Mouse (Mus musculus) CH12.LX (cell line): ENCODE measurements at regions not wholly inside any gene's neighbourhood (a gene's known extent, or its start where the extent isn't known, plus 50 kb on each side); places are given as distances from the start of the nearest gene placed in this dataset.

Experiments used
- DNase-seq: peaks from one replicate; pipeline ENCODE4 v3.0.0-alpha.2; 2013; ENCODE audit errors: extremely low read depth
- H3K27ac ChIP-seq: 2 replicates; pipeline ENCODE4 v1.5.1; 2012; ENCODE audit warnings: low read depth, mild to moderate bottlenecking, control low read depth, moderate library complexity; ENCODE audit not compliant: insufficient read depth
- H3K27me3 ChIP-seq: replicated peaks from 2 replicates; pipeline ENCODE3; 2012; ENCODE audit warnings: inconsistent platforms
- H3K36me3 ChIP-seq, 2 experiments: replicated peaks in 1 of 2; 2 replicates each; pipeline versions ENCODE3 to v1.6.1; 2012; ENCODE audit warnings: inconsistent platforms in 1 of 2, low read length in 1 of 2, mild to moderate bottlenecking in 1 of 2, mixed read lengths in 1 of 2, moderate library complexity in 1 of 2; ENCODE audit not compliant: control insufficient read depth in 1 of 2, insufficient read depth in 1 of 2
- H3K4me1 ChIP-seq, 2 experiments: 2 replicates each; pipeline ENCODE4 v1.6.1; 2012; ENCODE audit warnings: inconsistent platforms in 1 of 2, moderate library complexity in 1 of 2; ENCODE audit not compliant: insufficient read depth in 2 of 2, control insufficient read depth in 1 of 2
- H3K4me2 ChIP-seq: 2 replicates; pipeline ENCODE4 v1.6.1; 2012; ENCODE audit warnings: low read depth, mild to moderate bottlenecking, control low read depth; ENCODE audit not compliant: poor library complexity, insufficient read depth, severe bottlenecking
- H3K4me3 ChIP-seq, 3 experiments: fragments of 150-350 bp in 1 of 3; sonication (generic) in 1 of 3; replicated peaks in 1 of 3; 2 replicates each; pipeline versions ENCODE3 to v1.5.1; 2011 to 2012; ENCODE audit warnings: low read depth in 2 of 3, low read length in 2 of 3, mild to moderate bottlenecking in 2 of 3, moderate library complexity in 2 of 3, control low read depth in 1 of 3, improper control_type of control experiment in 1 of 3, inconsistent platforms in 1 of 3, mixed read lengths in 1 of 3; ENCODE audit not compliant: poor library complexity in 1 of 3
- H3K79me2 ChIP-seq: replicated peaks from 2 replicates; pipeline ENCODE4 v1.6.1; 2012; ENCODE audit warnings: mild to moderate bottlenecking, moderate library complexity; ENCODE audit not compliant: control insufficient read depth, poor library complexity, insufficient read depth, severe bottlenecking; ENCODE audit errors: extremely low read depth
- H3K9ac ChIP-seq: 2 replicates; pipeline ENCODE4 v1.6.1; 2012; ENCODE audit warnings: low read depth, mild to moderate bottlenecking, control low read depth, moderate library complexity; ENCODE audit not compliant: insufficient read depth
- H3K9me3 ChIP-seq: replicated peaks from 2 replicates; pipeline ENCODE3; 2012; ENCODE audit warnings: low read length, inconsistent platforms, mixed read lengths
- BHLHE40 ChIP-seq: IDR thresholded peaks from 2 replicates; pipeline ENCODE4 v1.6.1; 2011; ENCODE audit warnings: mild to moderate bottlenecking, low read depth, low read length, improper control_type of control experiment
- ELF1 ChIP-seq: IDR thresholded peaks from 2 replicates; pipeline ENCODE4 v1.6.1; 2014; ENCODE audit warnings: low read depth, mild to moderate bottlenecking, inconsistent platforms, low read length, improper control_type of control experiment
- EP300 ChIP-seq: IDR thresholded peaks from 2 replicates; pipeline ENCODE4 v1.6.1; 2011; ENCODE audit warnings: low read length, improper control_type of control experiment
- HCFC1 ChIP-seq: IDR thresholded peaks from 2 replicates; pipeline ENCODE4 v1.6.1; 2012; ENCODE audit warnings: low read depth, mild to moderate bottlenecking, inconsistent platforms, low read length, improper control_type of control experiment
- MAX ChIP-seq: IDR thresholded peaks from 2 replicates; pipeline ENCODE4 v1.6.1; 2011; ENCODE audit warnings: low read length, improper control_type of control experiment
- MAZ ChIP-seq: IDR thresholded peaks from 2 replicates; pipeline ENCODE4 v1.6.1; 2012; ENCODE audit warnings: low read depth, mild to moderate bottlenecking, inconsistent platforms, low read length, improper control_type of control experiment, moderate library complexity
- MEF2A ChIP-seq: IDR thresholded peaks from 2 replicates; pipeline ENCODE4 v1.6.1; 2014; ENCODE audit warnings: low read depth, mild to moderate bottlenecking, inconsistent platforms, low read length, improper control_type of control experiment, borderline replicate concordance
- MYC ChIP-seq: IDR thresholded peaks from 2 replicates; pipeline ENCODE4 v1.6.1; 2011; ENCODE audit warnings: low read depth, mild to moderate bottlenecking, improper control_type of control experiment, low read length
- NELFE ChIP-seq: IDR thresholded peaks from 2 replicates; pipeline ENCODE4 v1.6.1; 2011; ENCODE audit warnings: low read depth, low read length, improper control_type of control experiment
- POLR2A ChIP-seq: IDR thresholded peaks from 2 replicates; pipeline ENCODE4 v1.6.1; 2011; ENCODE audit warnings: low read depth, mild to moderate bottlenecking, improper control_type of control experiment, low read length
- SIN3A ChIP-seq: IDR thresholded peaks from 2 replicates; pipeline ENCODE4 v1.6.1; 2012; ENCODE audit warnings: low read length, improper control_type of control experiment, inconsistent platforms
- USF1 ChIP-seq: IDR thresholded peaks from 2 replicates; pipeline ENCODE4 v1.6.1; 2014; ENCODE audit warnings: low read depth, mild to moderate bottlenecking, inconsistent platforms, low read length, improper control_type of control experiment
- ZKSCAN1 ChIP-seq: IDR thresholded peaks from 2 replicates; pipeline ENCODE4 v1.6.1; 2012; ENCODE audit warnings: low read depth, inconsistent platforms, low read length, improper control_type of control experiment, borderline replicate concordance
- dilution Hi-C: fragments of 300-500 bp; cut with MboI; formaldehyde crosslinking; loops from 2 replicates; pipeline ENCODE4 v1.14.3; 2020; ENCODE audit warnings: low sequenced_read_pairs; ENCODE audit not compliant: extremely low pct_unique_long_range_greater_than_20kb, extremely low pct_ligation_motif_present
- in situ Hi-C: fragments of 300-500 bp; cut with MboI; formaldehyde crosslinking; loops from 3 replicates; pipeline ENCODE4 v1.14.3; 2019; ENCODE audit warnings: low sequenced_read_pairs, low pct_ligation_motif_present, low pct_unique_long_range_greater_than_20kb, mixed read lengths

DNA sequence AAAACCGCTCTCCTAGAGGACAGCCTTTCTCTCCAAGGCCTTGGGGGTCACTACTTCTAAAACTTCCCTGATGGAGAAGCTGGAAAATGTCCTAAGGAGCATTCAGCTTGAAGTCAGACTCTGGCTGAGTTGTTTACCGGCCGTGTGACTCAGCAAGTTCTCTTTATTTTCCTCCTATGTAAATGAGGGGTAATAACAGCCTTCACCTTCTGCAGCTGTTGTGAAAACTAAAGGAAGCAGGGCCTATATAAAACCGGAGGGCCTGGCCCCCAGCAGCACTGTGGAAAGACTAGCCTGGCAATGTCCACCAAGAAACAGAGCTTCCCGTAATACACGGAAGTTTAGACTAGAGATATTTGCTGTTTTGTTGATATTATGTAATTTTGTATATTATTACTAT, 69.7 kb upstream of the Cited2 start (continued):
- TF ChIP-seq ELF1 (peak; percentile 66), MAX (no peak), MEF2A (peak; percentile 65; the same call in 1 of the 2 replicates), HCFC1 (peak; percentile 22; the same call in 1 of the 2 replicates), SIN3A (no peak)

- TF ChIP-seq MAZ = no peak
- TF ChIP-seq EP300 = no peak; the same call in 1 of the 2 replicates
- TF ChIP-seq MAX = peak; percentile 73; the same call in 1 of the 2 replicates
- no peak for TF ChIP-seq USF1
- no peak for TF ChIP-seq ZKSCAN1
- no peak for TF ChIP-seq POLR2A
- TF ChIP-seq NELFE = no peak
- TF ChIP-seq MYC = peak; percentile 46; the same call in 1 of the 2 replicates
- TF ChIP-seq BHLHE40 = peak; percentile 77
- Histone ChIP-seq H3K9ac (peak overlapping the region; percentile 13; the same call in 1 of the 2 replicates), H3K9me3 (no peaks in the 10 kb centered on the region), H3K27ac (no peak overlapping the region), H3K4me2 (no peak overlapping the region), H3K36me3 (no peaks in the 10 kb centered on the region), H3K4me3 (no peak overlapping the region), H3K4me1 (peaks cover 17 to 48% of the 10 kb centered on the region in 2 experiments), H3K27me3 (no peaks in the 10 kb centered on the region), H3K79me2 (no peaks in the 10 kb centered on the region)
- in situ Hi-C loops = no loop called here
- DNase-seq = peak; percentile 45
- dilution Hi-C loops = no loop called here
Measured at GRCm38 (mm10) chr10:17653785-17654184, 69.2 kb upstream of the Cited2 start.

- H3K79me2 ChIP-seq = no peaks in the 10 kb centered on the region
- no peak overlapping the region for H3K4me2 ChIP-seq
- no peaks in the 10 kb centered on the region for H3K9me3 ChIP-seq
- H3K27me3 ChIP-seq = no peaks in the 10 kb centered on the region
- dilution Hi-C loops (no loop called here), in situ Hi-C loops (no loop called here)
- H3K4me1 ChIP-seq = peaks cover 17 to 48% of the 10 kb centered on the region in 2 experiments
- H3K27ac ChIP-seq = peak overlapping the region; percentile 57; the same call in 1 of the 2 replicates
- H3K4me3 ChIP-seq = no peak overlapping the region
- H3K9ac ChIP-seq = 0 out of 2 replicates have a peak overlapping the region, but pooled peaks have one; percentile 13
- H3K36me3 ChIP-seq = no peaks in the 10 kb centered on the region
- no peak for DNase-seq
- peak; percentile 65 for TF ChIP-seq BHLHE40
- 0 out of 2 replicates have a peak, but pooled peaks have one; percentile 61 for TF ChIP-seq MAX
- no peak for TF ChIP-seq MYC
Measured at GRCm38 (mm10) chr10:17654308-17654858, 68.6 kb upstream of the Cited2 start.
